Mouse (Mus musculus) cerebellum, adult 2 months (tissue): ENCODE results near the gene Fyn. TPM values are rescaled to one million over a fixed set of nuclear protein-coding genes. Genes with fewer than 3 reads are reported as not detected.
A peak's percentile ranks its signal among the peaks of the same experiment; 100 is the strongest.

Experiments used
- DNase-seq, 2 experiments: peaks; one replicate each; pipeline ENCODE4 v3.0.0; 2021
- H3K27ac ChIP-seq: fragments of 200-500 bp; 2 replicates; pipeline ENCODE4 v1.5.1; 2012; ENCODE audit warnings: low read length, control low read depth, inconsistent platforms; ENCODE audit not compliant: insufficient read depth
- H3K27me3 ChIP-seq: fragments of 200-500 bp; 2 replicates; pipeline ENCODE4 v1.6.1; 2012; ENCODE audit warnings: inconsistent platforms, mild to moderate bottlenecking, low read length, moderate library complexity; ENCODE audit not compliant: control insufficient read depth, insufficient read depth
- H3K4me1 ChIP-seq: fragments of 200-500 bp; 2 replicates; pipeline ENCODE4 v1.6.1; 2011; ENCODE audit warnings: low read length; ENCODE audit not compliant: control insufficient read depth, insufficient read depth
- H3K4me3 ChIP-seq: fragments of 200-500 bp; replicated peaks from 2 replicates; pipeline ENCODE3; 2011; ENCODE audit warnings: mild to moderate bottlenecking, low read depth, low read length, control low read depth; ENCODE audit not compliant: insufficient read depth
- CTCF ChIP-seq: fragments of 200-500 bp; IDR thresholded peaks from 2 replicates; pipeline ENCODE4 v1.5.1; 2011; ENCODE audit warnings: low read depth, mild to moderate bottlenecking, control low read depth, low read length, moderate library complexity, borderline replicate concordance; ENCODE audit not compliant: insufficient read depth
- POLR2A ChIP-seq: fragments of 200-500 bp; IDR thresholded peaks from 2 replicates; pipeline ENCODE4 v1.6.1; 2011; ENCODE audit warnings: low read length, control low read depth, borderline replicate concordance; ENCODE audit not compliant: insufficient read depth
- WGBS: fragments of 180-500 bp; shearing (Covaris S2); methylation state at CpG from one replicate; pipeline ENCODE4 v1.1.7; 2018; 5-methylcytosine and 5-hydroxymethylcytosine counted together
- polyA plus RNA-seq: library from polyadenylated mRNA; depleted of rRNA; stranded (reverse); fragments of >200 nt; gene quantifications from 2 replicates; pipeline ENCODE4 v1.2.3, GENCODE M21; 2012

Fyn gene
- polyA plus RNA-seq, 1 experiment = 104 TPM

DNA sequence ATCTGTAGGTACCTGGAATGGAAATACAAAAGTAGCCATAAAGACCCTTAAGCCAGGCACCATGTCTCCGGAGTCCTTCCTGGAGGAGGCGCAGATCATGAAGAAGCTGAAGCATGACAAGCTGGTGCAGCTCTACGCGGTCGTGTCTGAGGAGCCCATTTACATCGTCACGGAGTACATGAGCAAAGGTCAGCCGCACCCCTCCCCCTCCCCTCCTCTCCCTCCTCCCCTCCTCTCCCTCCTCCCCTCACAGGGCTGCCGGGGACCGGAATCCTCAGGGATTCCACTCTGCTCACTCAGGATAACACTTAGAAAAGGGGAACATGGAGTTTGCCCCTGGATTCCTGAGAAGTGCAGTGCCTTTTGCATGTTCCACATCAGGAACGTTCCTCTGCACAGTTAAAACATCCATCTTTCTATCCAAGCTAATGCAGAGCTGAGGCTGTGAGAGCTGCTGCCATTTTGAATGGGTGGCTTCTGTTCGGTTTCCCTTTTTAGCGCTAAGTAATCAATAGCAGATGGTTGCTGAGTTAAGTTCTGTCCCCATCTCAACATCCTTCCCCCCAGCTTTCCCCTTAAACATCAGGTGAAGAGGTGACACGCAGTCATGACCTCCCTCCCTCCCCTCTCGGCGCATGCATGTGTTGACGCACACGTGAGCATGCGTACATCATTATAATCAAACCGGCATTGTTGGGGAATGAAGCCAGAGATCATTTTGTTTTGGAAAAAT is 163.5 kb downstream of the Fyn start:
- DNase-seq = no peak
- Histone ChIP-seq H3K4me1 (peaks cover 15% of the 10 kb centered on the region), H3K27ac (no peak overlapping the region), H3K4me3 (no peak overlapping the region), H3K27me3 (no peaks in the 10 kb centered on the region)
- WGBS = 75% methylated on average over 20 of the region's 20 CpGs
- TF ChIP-seq CTCF (no peak), POLR2A (no peak)

DNA sequence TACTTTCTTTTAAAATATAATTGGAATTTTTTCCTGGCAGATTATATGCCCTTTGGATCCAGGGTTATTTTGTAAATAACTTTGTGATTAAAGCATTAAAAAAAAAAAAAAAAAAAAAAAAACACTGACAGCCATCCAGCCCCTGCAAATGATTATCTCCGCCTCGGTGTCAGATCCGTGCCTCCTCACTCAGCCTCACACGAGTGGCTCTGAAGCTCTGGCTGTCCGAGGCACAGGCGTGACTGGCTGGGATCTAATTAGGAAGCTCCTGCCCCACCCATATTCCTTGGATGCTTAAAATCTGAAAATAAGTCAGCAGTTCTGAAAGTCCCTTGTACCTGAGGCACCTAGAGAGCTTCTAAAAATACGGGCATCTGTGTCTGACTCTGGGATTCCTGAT is 164.2 kb downstream of the Fyn start:
- WGBS = 76% methylated on average over 7 of the region's 7 CpGs
- Histone ChIP-seq H3K27ac (no peak overlapping the region), H3K4me1 (peaks cover 15% of the 10 kb centered on the region), H3K27me3 (no peaks in the 10 kb centered on the region), H3K4me3 (no peak overlapping the region)
- no peak for DNase-seq
- TF ChIP-seq CTCF (no peak), POLR2A (no peak)

DNA sequence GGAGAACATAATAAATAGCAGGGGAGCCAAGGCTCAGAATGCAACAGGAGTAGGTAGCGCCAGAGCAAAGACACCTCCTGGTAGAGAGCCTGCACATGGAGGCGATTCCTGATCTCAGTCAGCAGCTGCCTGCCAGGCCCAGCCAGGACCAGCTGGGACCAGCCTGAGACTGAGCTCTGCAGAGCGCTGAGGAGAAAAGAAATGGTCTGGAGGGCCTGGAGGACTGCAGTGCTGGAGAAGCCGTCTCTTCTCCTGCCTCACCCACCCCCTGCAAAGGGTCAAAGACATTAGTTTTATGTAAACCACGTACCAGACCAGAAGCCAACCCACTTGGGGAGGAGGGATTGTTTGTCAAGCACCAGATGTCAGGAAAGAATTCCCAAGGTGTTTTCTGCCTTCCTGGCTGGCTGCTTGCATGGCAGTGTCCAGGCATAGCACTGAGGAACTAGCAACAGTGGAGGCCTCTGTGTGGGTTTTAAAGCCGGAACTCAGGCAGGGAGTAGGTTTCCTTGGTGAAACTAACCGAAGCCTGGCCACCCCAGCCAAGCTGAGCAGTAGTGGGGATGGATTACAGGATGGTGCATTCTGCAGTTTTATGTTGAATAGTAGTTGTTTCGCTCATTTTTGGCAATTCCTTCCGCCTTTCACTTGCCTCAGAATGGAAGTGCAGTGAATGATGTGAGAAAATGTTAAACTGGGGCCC is 165.8 kb downstream of the Fyn start:
- H3K4me3 ChIP-seq = no peak overlapping the region
- H3K4me1 ChIP-seq = peaks cover 15% of the 10 kb centered on the region
- no peak overlapping the region for H3K27ac ChIP-seq
- TF ChIP-seq POLR2A (no peak), CTCF (no peak)
- DNase-seq = no peak
- H3K27me3 ChIP-seq = no peaks in the 10 kb centered on the region
- WGBS = 53% methylated on average over 9 of the region's 9 CpGs

DNA sequence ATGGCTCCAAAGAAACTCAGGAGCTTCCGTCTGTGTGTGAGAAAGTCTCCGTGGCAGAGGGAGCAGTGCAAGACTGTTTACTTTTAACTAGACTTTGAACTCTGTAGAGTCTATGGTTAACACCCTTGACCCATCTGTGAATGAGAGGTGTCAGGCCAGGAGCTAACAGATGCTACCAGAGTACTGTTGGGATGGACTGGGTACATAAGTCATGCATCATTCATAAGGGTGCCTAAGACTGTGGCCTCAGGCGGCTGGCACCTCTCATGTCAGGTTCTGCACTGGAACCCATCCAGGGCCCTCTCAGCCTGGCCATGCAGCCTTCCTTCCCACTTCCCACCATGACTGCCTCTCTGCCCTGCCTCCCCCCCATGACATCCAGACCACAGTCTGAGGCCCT is 166.7 kb downstream of the Fyn start:
- Histone ChIP-seq H3K27ac (no peak overlapping the region), H3K4me3 (no peak overlapping the region), H3K27me3 (no peaks in the 10 kb centered on the region), H3K4me1 (peaks cover 15% of the 10 kb centered on the region)
- DNase-seq = no peak
- 54% methylated on average over 3 of the region's 3 CpGs for WGBS
- no peak for TF ChIP-seq CTCF
- no peak for TF ChIP-seq POLR2A

DNA sequence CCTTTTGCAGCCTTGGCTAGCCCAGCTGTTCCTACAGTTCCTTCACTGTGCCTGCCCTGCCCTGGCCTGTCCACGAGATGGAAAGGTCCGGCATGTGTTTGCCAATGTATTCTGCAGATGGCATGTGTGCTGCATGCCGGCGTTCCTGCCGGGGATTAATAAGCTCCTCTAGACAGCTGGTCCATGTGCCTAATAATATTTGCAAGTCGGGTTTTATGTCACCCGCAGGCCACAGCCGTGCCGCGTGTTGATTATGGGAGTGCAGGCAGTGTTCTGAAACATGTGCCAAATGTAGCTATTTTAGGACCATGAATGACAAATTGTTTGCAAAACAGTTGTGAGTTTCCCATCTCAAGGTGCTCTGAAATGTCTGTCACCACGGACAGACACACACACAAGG is 167.6 kb downstream of the Fyn start:
- H3K4me3 ChIP-seq = no peak overlapping the region
- H3K27ac ChIP-seq = no peak overlapping the region
- peak; percentile 53 to 64 for DNase-seq
- TF ChIP-seq POLR2A = no peak
- TF ChIP-seq CTCF = peak; percentile 27; the same call in 1 of the 2 replicates
- 12% methylated on average over 11 of the region's 11 CpGs for WGBS
- H3K27me3 ChIP-seq = no peaks in the 10 kb centered on the region
- H3K4me1 ChIP-seq = peaks cover 19% of the 10 kb centered on the region

DNA sequence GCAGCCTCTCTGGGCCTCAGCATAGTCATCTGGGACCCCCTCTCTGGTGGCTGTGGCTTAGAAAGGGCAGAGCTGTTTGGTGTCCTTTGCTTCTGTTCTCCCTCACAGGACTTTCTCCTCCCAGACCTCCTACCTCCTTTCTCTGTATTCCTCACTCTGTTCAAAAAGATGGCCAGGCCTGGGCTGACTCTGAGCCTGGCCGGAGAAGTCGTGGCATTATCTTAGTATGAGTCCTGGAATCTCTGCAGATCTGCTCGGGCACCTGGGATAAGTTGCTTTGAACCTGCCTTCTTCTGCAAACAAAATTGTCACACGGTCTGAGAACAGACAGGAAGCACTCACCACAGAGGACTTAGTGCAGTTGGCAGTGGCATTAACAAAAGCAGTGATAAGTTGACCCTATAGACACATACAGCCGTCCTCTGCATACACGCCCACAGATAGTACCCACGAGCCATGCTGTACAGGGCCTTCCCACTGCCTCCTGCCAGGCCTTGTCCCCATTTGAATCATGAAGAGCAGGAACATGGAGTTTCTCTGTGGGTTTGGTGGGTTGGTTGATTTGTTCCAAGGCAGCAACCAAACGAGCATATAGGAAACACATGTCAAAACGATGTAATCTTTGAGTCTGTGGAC is 171.5 kb downstream of the Fyn start:
- Histone ChIP-seq H3K27me3 (no peaks in the 10 kb centered on the region), H3K4me3 (no peak overlapping the region), H3K27ac (no peak overlapping the region), H3K4me1 (peaks cover 32% of the 10 kb centered on the region)
- no peak for DNase-seq
- 76% methylated on average over 9 of the region's 9 CpGs for WGBS
- TF ChIP-seq CTCF = no peak
- no peak for TF ChIP-seq POLR2A

DNA sequence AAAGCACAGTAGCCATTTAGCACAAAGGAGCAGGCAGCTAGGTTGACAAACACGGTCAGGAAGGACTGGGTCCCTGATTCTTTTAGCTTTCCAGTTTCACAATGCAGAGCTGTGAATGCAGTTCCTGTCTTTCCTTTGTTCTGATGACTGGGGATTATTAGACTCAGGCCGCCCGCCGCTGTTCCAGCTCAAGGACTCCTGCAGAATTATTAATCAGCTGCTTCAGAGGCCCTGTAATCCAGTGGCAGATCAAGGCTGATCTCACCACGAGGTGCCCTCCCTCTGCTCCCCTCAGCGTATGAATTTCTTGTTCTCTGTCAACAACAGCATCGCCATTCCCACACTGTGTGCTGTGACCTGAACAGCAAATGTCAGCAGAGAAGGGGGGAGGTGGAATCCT is 172.3 kb downstream of the Fyn start:
- Histone ChIP-seq H3K27ac (peak overlapping the region; percentile 21), H3K27me3 (no peaks in the 10 kb centered on the region), H3K4me1 (peaks cover 24% of the 10 kb centered on the region), H3K4me3 (no peak overlapping the region)
- WGBS = 64% methylated on average over 7 of the region's 7 CpGs
- DNase-seq = peak in 1 of 2 experiments; percentile 33
- TF ChIP-seq POLR2A (no peak), CTCF (no peak)
